ENCODE assay signal across 12 mouse cellular contexts in genomic region chr11:68378946-68379764, GRCm38 (mm10). TPM values are rescaled to one million over a fixed set of nuclear protein-coding genes. Genes with fewer than 3 reads are reported as not detected.
DNase-seq lines count a peak whose midpoint lies in the region; ATAC-seq lines count a peak whose summit lies in the region.
"Had no signal": no experiment of that assay in that cellular context is flagged by ENCODE, and none has a peak within 500 bp of the region (broad histone marks: within the 10 kb centered on the region; RNA-seq: fewer than 3 reads in every experiment).

No protein-coding gene starts in this region.

- peaks cover 5% of the 10 kb centered on the region for H3K4me1 ChIP-seq in intestine, embryonic 15.5 days (replicated peaks)
- H3K4me1 ChIP-seq in intestine, embryonic 16.5 days (ENCODE audit: control insufficient read depth, insufficient read depth, low read length): peaks cover 8% of the 10 kb centered on the region
- H3K4me1 ChIP-seq in embryonic facial prominence, embryonic 10.5 days: peaks cover 37% of the 10 kb centered on the region
- H3K4me1 ChIP-seq in hindbrain, embryonic 14.5 days (replicated peaks; ENCODE audit: control insufficient read depth, insufficient read depth, low read length): peaks cover 20% of the 10 kb centered on the region
- H3K4me1 ChIP-seq in neural tube, embryonic 12.5 days: peaks cover 39% of the 10 kb centered on the region

- peak; percentile 56; the same call in 1 of the 2 replicates for ATAC-seq in intestine, embryonic 15.5 days
- no peak for ATAC-seq in intestine, embryonic 16.5 days
- no peak for ATAC-seq in hindbrain, embryonic 14.5 days (ENCODE audit: low FRiP score)
- peak; percentile 72 for ATAC-seq in neural tube, embryonic 12.5 days (ENCODE audit: low FRiP score, low read depth)

- H3K27ac ChIP-seq in intestine, embryonic 15.5 days: no peak overlapping the region
- no peak overlapping the region for H3K27ac ChIP-seq in intestine, embryonic 16.5 days (ENCODE audit: low read length)
- peak overlapping the region; percentile 60; the same call in 1 of the 2 replicates for H3K27ac ChIP-seq in embryonic facial prominence, embryonic 10.5 days (replicated peaks)
- H3K27ac ChIP-seq in hindbrain, embryonic 14.5 days: no peak overlapping the region
- no peak overlapping the region for H3K27ac ChIP-seq in neural tube, embryonic 12.5 days

- peak overlapping the region; percentile 22; the same call in 1 of the 2 replicates for H3K4me2 ChIP-seq in intestine, embryonic 15.5 days (replicated peaks)
- H3K4me2 ChIP-seq in intestine, embryonic 16.5 days (ENCODE audit: low read depth, low read length): no peak overlapping the region
- H3K4me2 ChIP-seq in hindbrain, embryonic 14.5 days (replicated peaks): peak overlapping the region; percentile 36
- peak overlapping the region; percentile 45 for H3K4me2 ChIP-seq in neural tube, embryonic 12.5 days (replicated peaks)
- H3K4me2 ChIP-seq: liver, embryonic 11.5 days had no signal

- H3K27me3 ChIP-seq in intestine, embryonic 15.5 days (replicated peaks): peaks cover 8% of the 10 kb centered on the region
- H3K27me3 ChIP-seq in intestine, embryonic 16.5 days (replicated peaks; ENCODE audit: control insufficient read depth, insufficient read depth, low read length): peaks cover 13% of the 10 kb centered on the region; the same call in 1 of the 2 replicates
- H3K27me3 ChIP-seq in embryonic facial prominence, embryonic 10.5 days (replicated peaks; ENCODE audit: low read depth, poor library complexity, severe bottlenecking): peaks cover 93% of the 10 kb centered on the region
- peaks cover 60% of the 10 kb centered on the region for H3K27me3 ChIP-seq in hindbrain, embryonic 14.5 days (ENCODE audit: control insufficient read depth, insufficient read depth, low read length)
- H3K27me3 ChIP-seq in neural tube, embryonic 12.5 days (replicated peaks): peaks cover 19% of the 10 kb centered on the region

- no peak overlapping the region for H3K9ac ChIP-seq in intestine, embryonic 15.5 days
- H3K9ac ChIP-seq in intestine, embryonic 16.5 days (ENCODE audit: low read depth, low read length): no peak overlapping the region
- H3K9ac ChIP-seq in hindbrain, embryonic 14.5 days: 0 out of 2 replicates have a peak overlapping the region, but pooled peaks have one; percentile 14
- 0 out of 2 replicates have a peak overlapping the region, but pooled peaks have one; percentile 21 for H3K9ac ChIP-seq in neural tube, embryonic 12.5 days

- H3K4me3 ChIP-seq in intestine, embryonic 15.5 days (replicated peaks): no peak overlapping the region
- H3K4me3 ChIP-seq in intestine, embryonic 16.5 days (ENCODE audit: low read length): no peak overlapping the region
- peak overlapping the region; percentile 38; the same call in 1 of the 2 replicates for H3K4me3 ChIP-seq in embryonic facial prominence, embryonic 10.5 days
- H3K4me3 ChIP-seq in hindbrain, embryonic 14.5 days (replicated peaks; ENCODE audit: low read length): no peak overlapping the region
- no peak overlapping the region for H3K4me3 ChIP-seq in neural tube, embryonic 12.5 days

- no peaks in the 10 kb centered on the region for H3K36me3 ChIP-seq in intestine, embryonic 15.5 days
- no peaks in the 10 kb centered on the region for H3K36me3 ChIP-seq in intestine, embryonic 16.5 days (ENCODE audit: control insufficient read depth, insufficient read depth, low read length)
- H3K36me3 ChIP-seq in embryonic facial prominence, embryonic 10.5 days (replicated peaks): peaks cover 3% of the 10 kb centered on the region; the same call in 1 of the 2 replicates
- H3K36me3 ChIP-seq in hindbrain, embryonic 14.5 days (replicated peaks; ENCODE audit: control insufficient read depth, insufficient read depth): no peaks in the 10 kb centered on the region
- H3K36me3 ChIP-seq in neural tube, embryonic 12.5 days: no peaks in the 10 kb centered on the region

- 9% methylated on average over 16 of the region's 16 CpGs for WGBS in intestine, embryonic 15.5 days
- WGBS in intestine, embryonic 16.5 days: 8% methylated on average over 16 of the region's 16 CpGs
- WGBS in embryonic facial prominence, embryonic 10.5 days: 11% methylated on average over 16 of the region's 16 CpGs
- 6% methylated on average over 16 of the region's 16 CpGs for WGBS in hindbrain, embryonic 14.5 days
- WGBS in neural tube, embryonic 12.5 days: 11% methylated on average over 16 of the region's 16 CpGs

- DNase-seq in embryonic facial prominence, embryonic 10.5 days (ENCODE audit: low spot score): peak; percentile 35
- DNase-seq in hindbrain, embryonic 14.5 days (ENCODE audit: low spot score): no peak
- DNase-seq in right cerebral cortex, postnatal 36 days (ENCODE audit: low spot score in 2 of 2): no peak
- no peak for DNase-seq in left cerebral cortex, adult 18-20 months (ENCODE audit: low spot score in 2 of 2)
- DNase-seq in T-cell, adult 2 months (ENCODE audit: low spot score): no peak
- DNase-seq: adrenal gland, adult 8-10 months; cerebellum, adult 9-11 months; kidney, postnatal 25 days had no signal

- H3K9me3 ChIP-seq in intestine, embryonic 15.5 days: no peaks in the 10 kb centered on the region
- H3K9me3 ChIP-seq in intestine, embryonic 16.5 days (ENCODE audit: control insufficient read depth, low read length): no peaks in the 10 kb centered on the region
- H3K9me3 ChIP-seq in embryonic facial prominence, embryonic 10.5 days: no peaks in the 10 kb centered on the region
- no peaks in the 10 kb centered on the region for H3K9me3 ChIP-seq in hindbrain, embryonic 14.5 days (ENCODE audit: control insufficient read depth, low read length)
- no peaks in the 10 kb centered on the region for H3K9me3 ChIP-seq in neural tube, embryonic 12.5 days

RNA-seq across cellular contexts. Expression of gene Ntn1, which starts 21.5 kb away (rescaled TPM):
- polyA plus RNA-seq in intestine, embryonic 15.5 days (2015; fragmentation: Nextera tagmentation; extraction: Ambion mirVana): 9.1 and 9.4 TPM in 2 replicates
- polyA plus RNA-seq in intestine, embryonic 16.5 days (2015; fragmentation: Nextera tagmentation; extraction: Ambion mirVana): 5.6 and 6.2 TPM in 2 replicates
- 7.4 and 8.2 TPM in 2 replicates for polyA plus RNA-seq in embryonic facial prominence, embryonic 10.5 days (2016; fragmentation: Nextera tagmentation; extraction: Ambion mirVana)
- polyA plus RNA-seq in hindbrain, embryonic 14.5 days (2014; fragmentation: Nextera tagmentation; extraction: Ambion mirVana): 13.1 and 14.1 TPM in 2 replicates
- polyA plus RNA-seq in neural tube, embryonic 12.5 days (2016; fragmentation: Nextera tagmentation; extraction: Ambion mirVana): 48.0 and 48.2 TPM in 2 replicates
- 1 to 10 TPM; 6.2 to 7.6 TPM for total RNA-seq in left cerebral cortex, adult 18-20 months (2021)

RNA-seq across cellular contexts. Expression of gene Pik3r5, which starts 52.8 kb away (rescaled TPM):
- 0.49 and 0.56 TPM in 2 replicates for polyA plus RNA-seq in intestine, embryonic 15.5 days (2015; fragmentation: Nextera tagmentation; extraction: Ambion mirVana)
- polyA plus RNA-seq in intestine, embryonic 16.5 days (2015; fragmentation: Nextera tagmentation; extraction: Ambion mirVana): 0.54 and 0.65 TPM in 2 replicates
- polyA plus RNA-seq in embryonic facial prominence, embryonic 10.5 days (2016; fragmentation: Nextera tagmentation; extraction: Ambion mirVana): 0.69 and 1.3 TPM in 2 replicates
- 0.37 and 1.2 TPM in 2 replicates for polyA plus RNA-seq in hindbrain, embryonic 14.5 days (2014; fragmentation: Nextera tagmentation; extraction: Ambion mirVana)
- polyA plus RNA-seq in neural tube, embryonic 12.5 days (2016; fragmentation: Nextera tagmentation; extraction: Ambion mirVana): 1.3 TPM in 2 replicates
- 1 to 10 TPM; 2.7 to 2.8 TPM for total RNA-seq in left cerebral cortex, adult 18-20 months (2021)

Comparison
In these comparisons a context has a peak if more than half of its experiments do, and no peak if none do; other contexts are left out.
1. ATAC-seq: peak in intestine, embryonic 15.5 days (single experiment) and neural tube, embryonic 12.5 days (single experiment); none in intestine, embryonic 16.5 days (single experiment) and hindbrain, embryonic 14.5 days (single experiment).
2. H3K9ac ChIP-seq: peak in hindbrain, embryonic 14.5 days (single experiment) and neural tube, embryonic 12.5 days (single experiment); none in intestine, embryonic 15.5 days (single experiment) and intestine, embryonic 16.5 days (single experiment).